Comparison of ENCODE assay signal across 28 mouse cellular contexts in genomic region chr5:21792166-21792565, GRCm38 (mm10).
"Had no signal": no experiment of that assay in that cellular context is flagged by ENCODE, and none has a peak within 500 bp of the region (broad histone marks: within the 10 kb centered on the region; RNA-seq: fewer than 3 reads in every experiment).

No protein-coding gene starts in this region.

- H3K9me3 ChIP-seq: heart, embryonic 13.5 days; heart, embryonic 15.5 days; hindbrain, embryonic 13.5 days; hindbrain, embryonic 15.5 days; kidney, embryonic 15.5 days; limb, embryonic 10.5 days; limb, embryonic 12.5 days; liver, embryonic 13.5 days; liver, embryonic 15.5 days had no signal

- H3K27me3 ChIP-seq: heart, embryonic 13.5 days; heart, embryonic 15.5 days; hindbrain, embryonic 13.5 days; hindbrain, embryonic 15.5 days; kidney, embryonic 15.5 days; limb, embryonic 12.5 days; liver, embryonic 13.5 days; liver, embryonic 15.5 days had no signal

- DNase-seq: gastrocnemius, adult 2 months; gastrocnemius, postnatal 10 days; gastrocnemius, postnatal 36 days; heart, adult 18-20 months; heart, postnatal 14 days; heart, postnatal 36 days; kidney, adult 11 months; kidney, adult 2 months; kidney, adult 9 months; kidney, postnatal 14 days; kidney, postnatal 36 days; liver; liver, embryonic 13.5 days had no signal

- ATAC-seq: hindbrain, postnatal 0 days; intestine, embryonic 16.5 days had no signal

- H3K4me2 ChIP-seq: heart, embryonic 11.5 days; heart, embryonic 13.5 days; heart, embryonic 15.5 days; hindbrain, embryonic 13.5 days; hindbrain, embryonic 15.5 days; kidney, embryonic 15.5 days; limb, embryonic 12.5 days; liver, embryonic 11.5 days; liver, embryonic 13.5 days; liver, embryonic 15.5 days had no signal

- H3K27ac ChIP-seq: gastrocnemius, adult 2 months; heart, embryonic 13.5 days; heart, embryonic 15.5 days; hindbrain, embryonic 13.5 days; hindbrain, embryonic 15.5 days; hindbrain, postnatal 0 days; kidney, embryonic 15.5 days; kidney, postnatal 0 days; layer of hippocampus, adult 2 months; left cerebral cortex, adult 2 months; limb, embryonic 10.5 days; limb, embryonic 12.5 days; liver, embryonic 13.5 days; liver, embryonic 15.5 days had no signal

- H3K4me3 ChIP-seq: gastrocnemius, adult 2 months; heart, embryonic 13.5 days; heart, embryonic 15.5 days; hindbrain, embryonic 13.5 days; hindbrain, embryonic 15.5 days; kidney, embryonic 15.5 days; layer of hippocampus, adult 2 months; left cerebral cortex, adult 2 months; limb, embryonic 10.5 days; limb, embryonic 12.5 days; liver, embryonic 13.5 days; liver, embryonic 15.5 days had no signal

- H3K9ac ChIP-seq: heart, embryonic 13.5 days; heart, embryonic 15.5 days; hindbrain, embryonic 13.5 days; hindbrain, embryonic 15.5 days; kidney, embryonic 15.5 days; limb, embryonic 12.5 days; liver, embryonic 13.5 days; liver, embryonic 15.5 days had no signal
